Comparison of ENCODE assay signal across 29 mouse cellular contexts in the genomic region with DNA sequence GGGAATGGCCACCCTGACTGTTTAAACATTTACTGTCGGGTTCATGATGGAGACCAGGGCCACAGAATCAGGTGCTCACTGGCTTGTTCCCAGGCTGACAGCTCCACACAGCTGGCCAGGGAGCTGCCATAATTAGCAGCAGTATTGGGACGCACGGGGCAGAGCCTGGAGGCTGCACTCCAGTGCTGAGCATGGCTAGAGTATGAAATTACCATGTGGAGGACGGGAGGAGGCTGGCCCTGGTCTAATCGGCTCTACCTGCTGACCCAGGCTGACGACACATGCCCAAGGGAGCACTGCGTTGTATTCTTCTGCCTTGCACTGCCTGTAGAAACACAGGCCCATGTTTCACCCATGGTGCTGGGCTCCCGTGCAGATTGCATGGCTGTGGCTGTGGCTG. TPM values are rescaled to one million over a fixed set of nuclear protein-coding genes. Genes with fewer than 3 reads are reported as not detected.
"Had no signal": no experiment of that assay in that cellular context is flagged by ENCODE, and none has a peak within 500 bp of the region (broad histone marks: within the 10 kb centered on the region; RNA-seq: fewer than 3 reads in every experiment).

No protein-coding gene starts in this region.

- H3K4me2 ChIP-seq: embryonic facial prominence, embryonic 12.5 days; embryonic facial prominence, embryonic 13.5 days; embryonic facial prominence, embryonic 15.5 days; forebrain, embryonic 12.5 days; forebrain, embryonic 13.5 days; forebrain, embryonic 15.5 days had no signal

- H3K36me3 ChIP-seq: embryonic facial prominence, embryonic 10.5 days; embryonic facial prominence, embryonic 12.5 days; embryonic facial prominence, embryonic 13.5 days; embryonic facial prominence, embryonic 15.5 days; forebrain, embryonic 10.5 days; forebrain, embryonic 12.5 days; forebrain, embryonic 15.5 days had no signal

- DNase-seq: cerebellum, adult 2 months; cerebellum, adult 8-10 months; cerebellum, adult 9-10 months; cerebellum, adult 9-11 months; cerebellum, postnatal 10 days; cerebellum, postnatal 14 days; cerebellum, postnatal 25 days; cerebellum, postnatal 36 days; embryo, embryonic 11 days; forebrain, postnatal 0 days; gastrocnemius, adult 2 months; gastrocnemius, postnatal 10 days; gastrocnemius, postnatal 14 days; gastrocnemius, postnatal 25 days; gastrocnemius, postnatal 36 days; heart, adult 2 months had no signal

- ATAC-seq: forebrain, embryonic 13.5 days; forebrain, embryonic 14.5 days; forebrain, embryonic 15.5 days; forebrain, embryonic 16.5 days; forebrain, postnatal 0 days had no signal

- H3K4me3 ChIP-seq: embryonic facial prominence, embryonic 10.5 days; embryonic facial prominence, embryonic 12.5 days; embryonic facial prominence, embryonic 13.5 days; embryonic facial prominence, embryonic 15.5 days; erythroblast, embryonic 14.5 days; forebrain, embryonic 10.5 days; forebrain, embryonic 12.5 days; forebrain, embryonic 13.5 days; forebrain, embryonic 15.5 days; gastrocnemius, adult 2 months; heart, adult 2 months had no signal

- H3K27ac ChIP-seq: embryonic facial prominence, embryonic 10.5 days; embryonic facial prominence, embryonic 12.5 days; embryonic facial prominence, embryonic 13.5 days; embryonic facial prominence, embryonic 15.5 days; forebrain, embryonic 10.5 days; forebrain, embryonic 12.5 days; forebrain, embryonic 13.5 days; forebrain, embryonic 15.5 days; gastrocnemius, adult 2 months; heart, adult 2 months had no signal

- H3K9me3 ChIP-seq: embryonic facial prominence, embryonic 10.5 days; embryonic facial prominence, embryonic 12.5 days; embryonic facial prominence, embryonic 13.5 days; embryonic facial prominence, embryonic 15.5 days; forebrain, embryonic 10.5 days; forebrain, embryonic 12.5 days; forebrain, embryonic 13.5 days; forebrain, embryonic 15.5 days had no signal

- H3K4me1 ChIP-seq: embryonic facial prominence, embryonic 12.5 days had no signal

- H3K9ac ChIP-seq: embryonic facial prominence, embryonic 12.5 days; embryonic facial prominence, embryonic 13.5 days; embryonic facial prominence, embryonic 15.5 days; forebrain, embryonic 12.5 days; forebrain, embryonic 13.5 days; forebrain, embryonic 15.5 days; forebrain, postnatal 0 days had no signal

RNA-seq across cellular contexts. Expression of a gene that starts 6.5 kb away (rescaled TPM):
- total RNA-seq: common myeloid progenitor, adult 5-6 weeks; granulocyte monocyte progenitor cell, adult 5-6 weeks had no signal
- polyA plus RNA-seq: erythroblast, embryonic 14.5 days; heart, adult 2 months had no signal
